Mouse (Mus musculus) left cerebral cortex, postnatal 25 days (tissue): ENCODE measurements around the gene Trim14. TPM values are rescaled to one million over a fixed set of nuclear protein-coding genes. Genes with fewer than 3 reads are reported as not detected.

Experiments used
- DNase-seq, 2 experiments: peaks; one replicate each; pipeline ENCODE4 v3.0.0; 2022; ENCODE audit warnings: low spot score in 2 of 2, mixed read lengths in 1 of 2
- intact Hi-C: fragments of 180-260 bp; cut with DNase I; formaldehyde crosslinking; loops from one replicate; pipeline ENCODE4 v1.15.1; 2025
- total RNA-seq, 2 experiments: library from RNA; stranded (reverse); gene quantifications; 2 replicates each; pipeline ENCODE4 v1.2.3; 2021

Gene Trim14
- total RNA-seq, 2 experiments from 2014 or later, result 0.76 to 1.4 TPM

GRCm38 (mm10) chr4:46498511-46498910 lies 37.4 kb downstream of the Trim14 start:
- intact Hi-C loops, result no loop called here
- DNase-seq, result no peak

GRCm38 (mm10) chr4:46497286-46497892 lies 38.6 kb downstream of the Trim14 start:
- intact Hi-C loops, result no loop called here
- DNase-seq, result peak; percentile 52 to 66

GRCm38 (mm10) chr4:46495543-46495942 lies 40.4 kb downstream of the Trim14 start:
- no peak for DNase-seq
- intact Hi-C loops, result no loop called here

GRCm38 (mm10) chr4:46493071-46493470 lies 42.9 kb downstream of the Trim14 start:
- no peak for DNase-seq
- intact Hi-C loops, result no loop called here

GRCm38 (mm10) chr4:46489028-46489925 lies 46.7 kb downstream of the Trim14 start, which contains the start of gene Nans:
Gene Nans, plus strand, starts transcription at chr4:46489248.
- intact Hi-C loops, result loop anchor here (5.0 kb wide), 1 partner anchor 37 kb away; the partner anchor contains the start of gene Anp32b
- DNase-seq, result peak; percentile 94 to 96

GRCm38 (mm10) chr4:46487348-46487747 lies 48.6 kb downstream of the Trim14 start:
- peak; percentile 44 to 60 for DNase-seq
- intact Hi-C loops, result loop anchor here (5.0 kb wide), 1 partner anchor 35 kb away; the partner anchor contains the start of gene Anp32b

GRCm38 (mm10) chr4:46485696-46486417 lies 50.1 kb downstream of the Trim14 start:
- peak; percentile 37 to 52 for DNase-seq
- intact Hi-C loops, result loop anchor here (5.0 kb wide), 1 partner anchor 34 kb away; the partner anchor contains the start of gene Anp32b

- intact Hi-C loops, result no loop called here
Observed at GRCm38 (mm10) chr4:46479081-46479480, 56.9 kb downstream of the Trim14 start.

GRCm38 (mm10) chr4:46475101-46475500 lies 60.8 kb downstream of the Trim14 start:
- intact Hi-C loops, result no loop called here
- no peak for DNase-seq

More at GRCm38 (mm10) chr4:46479081-46479480, 56.9 kb downstream of the Trim14 start:
- DNase-seq, result no peak

GRCm38 (mm10) chr4:46465740-46466139 lies 70.2 kb downstream of the Trim14 start:
- intact Hi-C loops, result no loop called here
- no peak for DNase-seq

GRCm38 (mm10) chr4:46463130-46463830 lies 72.7 kb downstream of the Trim14 start:
- intact Hi-C loops, result no loop called here
- peak in 1 of 2 experiments; percentile 18 for DNase-seq

GRCm38 (mm10) chr4:46458411-46458810 lies 77.5 kb downstream of the Trim14 start:
- DNase-seq, result no peak
- intact Hi-C loops, result no loop called here

GRCm38 (mm10) chr4:46457186-46457585 lies 78.8 kb downstream of the Trim14 start:
- intact Hi-C loops, result no loop called here
- no peak for DNase-seq

- DNase-seq, result no peak
- intact Hi-C loops, result no loop called here
Observed at GRCm38 (mm10) chr4:46456762-46457161, 79.2 kb downstream of the Trim14 start.

- intact Hi-C loops, result loop anchor here (5.0 kb wide), 1 partner anchor 33 kb away; the partner anchor contains the start of gene Nans
- no peak for DNase-seq
Observed at GRCm38 (mm10) chr4:46454097-46454864, 81.7 kb downstream of the Trim14 start.

- intact Hi-C loops, result loop anchor here (1.0 to 5.0 kb wide), 3 partner anchors 34 to 256 kb away; partner anchors contain the start of genes Nans, Trmo and Xpa
- DNase-seq, result no peak
Observed at GRCm38 (mm10) chr4:46452855-46453719, 82.9 kb downstream of the Trim14 start.

GRCm38 (mm10) chr4:46452481-46452850 lies 83.5 kb downstream of the Trim14 start:
- intact Hi-C loops, result loop anchor here (1.0 to 5.0 kb wide), 3 partner anchors 35 to 256 kb away; partner anchors contain the start of genes Nans, Trmo and Xpa
- DNase-seq, result peak; percentile 29 to 56
